Mouse (Mus musculus) frontal cortex, postnatal 14 days (tissue): ENCODE measurements at regions not wholly inside any gene's neighbourhood (a gene's known extent, or its start where the extent isn't known, plus 50 kb on each side); places are given as distances from the start of the nearest gene placed in this dataset.

Source experiments
- DNase-seq, 2 experiments: peaks; one replicate each; pipeline ENCODE4 v3.0.0; 2022; ENCODE audit warnings: low spot score in 2 of 2

DNA sequence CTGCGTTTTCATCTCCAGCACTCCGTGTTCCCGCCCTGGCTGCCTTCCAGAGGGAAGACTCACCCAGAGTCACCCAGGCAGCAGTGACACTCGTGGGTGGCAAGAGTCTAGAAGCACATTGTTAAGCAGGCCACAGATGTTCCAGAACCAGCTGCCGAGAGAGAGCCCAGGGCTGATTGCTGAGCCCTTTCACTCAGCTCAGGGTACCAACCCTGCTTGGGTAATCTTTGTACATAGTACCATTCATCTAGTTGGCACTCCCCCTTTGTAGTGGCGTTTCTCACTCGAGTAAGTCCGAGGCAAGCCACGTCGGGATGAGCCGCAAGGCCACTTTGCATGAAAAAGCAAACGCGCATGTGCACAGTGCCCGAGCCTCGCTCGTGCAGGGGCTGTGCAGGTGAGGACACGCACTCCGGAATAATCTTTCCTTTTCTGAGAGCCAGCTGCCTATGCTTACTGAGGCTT, 156.9 kb downstream of the Zfp281 start:
- DNase-seq, result peak in 1 of 2 experiments; percentile 21

DNA sequence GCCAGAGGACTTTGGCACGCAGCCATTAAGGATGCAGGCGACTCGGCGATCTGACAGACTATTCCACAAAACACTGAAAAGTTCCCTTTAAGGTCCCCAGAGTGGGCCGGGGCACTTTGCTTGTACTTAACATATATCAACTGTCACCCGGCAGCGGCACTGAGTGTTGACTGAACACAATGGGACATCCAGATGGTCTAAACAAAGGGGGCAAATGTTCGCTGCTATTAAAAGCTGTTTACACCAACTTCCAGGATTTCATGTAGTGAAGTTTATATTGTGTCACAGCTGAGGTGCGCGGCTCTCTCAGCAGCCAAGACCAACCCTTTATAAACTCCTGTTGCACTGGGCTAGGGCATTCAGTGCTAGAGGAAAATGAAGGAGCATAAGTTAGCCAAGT, 157.6 kb downstream of the Zfp281 start:
- no peak for DNase-seq

DNA sequence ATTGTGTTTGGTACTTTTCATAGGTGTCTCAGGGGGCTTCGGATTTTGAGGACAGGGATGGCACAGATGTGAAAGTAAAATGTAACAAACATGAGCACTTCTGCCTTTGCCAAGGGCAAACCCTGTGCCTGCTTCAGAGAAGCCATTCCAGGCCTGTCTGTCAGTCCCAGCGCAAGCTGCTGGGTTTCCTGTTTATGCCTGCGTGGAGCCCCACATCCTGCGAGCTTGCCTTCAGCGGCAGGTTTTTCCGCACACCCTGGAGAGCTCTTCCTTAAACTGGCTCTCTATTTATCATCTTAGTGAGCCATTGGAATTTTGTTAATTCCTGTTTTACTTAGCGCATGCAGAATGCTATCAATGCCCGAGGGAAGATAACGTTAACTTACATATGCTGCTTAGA, 159.5 kb downstream of the Zfp281 start:
- DNase-seq, result no peak

DNA sequence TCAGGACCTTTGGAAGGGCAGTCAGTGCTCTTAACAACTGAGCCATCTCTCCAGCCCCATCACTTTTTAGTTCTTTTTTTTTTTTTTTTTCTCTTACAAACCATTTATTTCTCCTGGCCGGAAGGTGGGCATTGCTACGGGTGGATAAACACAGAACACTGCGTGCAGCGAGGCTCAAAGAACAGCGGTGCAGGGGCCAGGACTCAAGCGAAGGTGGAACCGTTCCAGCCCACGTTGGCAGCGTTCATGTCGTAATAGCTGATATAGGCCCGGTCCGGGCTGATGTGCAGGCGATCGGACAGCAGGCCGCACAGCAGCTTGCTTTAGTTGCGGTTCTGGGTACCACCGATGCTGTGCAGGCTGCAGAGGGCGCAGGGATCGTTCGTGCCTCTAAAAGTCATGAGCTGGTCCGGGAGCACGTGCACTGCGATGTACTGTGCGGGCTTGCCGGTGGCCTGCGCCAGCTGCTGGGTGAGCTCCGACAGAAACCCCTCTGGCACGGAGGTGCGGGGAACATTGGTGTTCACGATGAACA, 164.3 kb downstream of the Zfp281 start:
- no peak for DNase-seq

DNA sequence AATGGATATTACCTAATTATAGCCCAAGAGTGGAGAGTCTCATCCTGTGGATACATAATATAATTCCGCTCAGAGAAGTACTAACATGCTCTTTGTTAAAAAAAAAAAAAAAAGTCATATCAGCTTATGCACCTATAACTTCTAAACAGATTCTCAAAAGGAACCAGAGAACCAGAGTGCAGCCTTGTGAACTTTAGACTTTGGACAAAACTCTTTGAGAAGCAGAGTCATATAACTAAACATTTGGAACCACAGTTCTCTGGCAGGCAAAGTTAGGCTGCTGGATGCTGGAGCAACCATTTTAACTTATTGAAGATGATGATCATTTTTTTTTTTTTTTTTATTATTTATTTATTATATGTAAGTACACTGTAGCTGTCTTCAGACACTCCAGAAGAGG, 166.9 kb downstream of the Zfp281 start:
- no peak for DNase-seq
